Mouse (Mus musculus): ENCODE measurements around the gene Plxnb3. TPM values are rescaled to one million over a fixed set of nuclear protein-coding genes. Genes with fewer than 3 reads are reported as not detected.
"Not testable (repeated sequence)": the region's sequence is repeated elsewhere in the genome, so short reads cannot be mapped to it uniquely, and the experiment has no call there.

Plxnb3 gene
- total RNA-seq (2021), result 1 to 10 TPM; 1.6 to 1.7 TPM

- DNase-seq (ENCODE audit: low spot score), result no peak
- intact Hi-C loops (cut with DNase I), result no loop called here
Measured at GRCm38 (mm10) chrX:73756334-73757140, at the start of gene Plxnb3. Gene Plxnb3 (plus strand): TSS chrX:73757090.

DNA sequence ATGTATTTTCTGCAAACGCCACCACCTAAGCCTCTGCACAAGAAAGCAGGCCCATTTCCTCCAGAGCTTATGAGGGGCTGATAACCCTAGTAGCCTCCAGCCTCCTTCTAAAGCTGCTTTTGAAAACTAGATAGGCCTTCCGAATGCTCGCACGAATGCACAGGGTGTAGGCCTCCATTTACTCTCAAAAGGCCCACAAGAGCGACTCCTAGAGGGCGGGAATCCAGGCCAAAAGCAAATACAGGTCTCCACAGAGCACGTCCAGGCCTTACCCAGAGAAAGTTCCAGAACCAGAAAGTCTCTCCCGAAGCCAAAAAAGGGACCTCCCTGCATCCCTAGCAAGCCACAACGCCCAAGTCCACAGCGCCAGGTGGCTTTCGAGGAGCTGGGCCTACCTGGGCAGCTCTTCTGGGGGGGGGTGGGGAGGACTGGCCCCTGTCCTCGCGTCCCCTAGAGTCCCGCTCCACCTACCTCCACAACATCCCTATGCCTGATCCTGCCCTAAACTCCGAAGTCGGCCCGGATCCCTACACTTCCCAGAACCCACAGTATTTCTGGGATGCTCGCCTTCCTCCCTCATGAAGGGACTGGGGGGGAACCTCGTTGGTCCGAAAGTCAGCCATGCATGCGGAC is 41.3 kb upstream of the Plxnb3 start:
- no peak for DNase-seq (ENCODE audit: low spot score)
- intact Hi-C loops (cut with DNase I), result loop anchor here (5.0 kb wide), 1 partner anchor 72 kb away; the partner anchor contains the start of genes Idh3g and Ssr4

DNA sequence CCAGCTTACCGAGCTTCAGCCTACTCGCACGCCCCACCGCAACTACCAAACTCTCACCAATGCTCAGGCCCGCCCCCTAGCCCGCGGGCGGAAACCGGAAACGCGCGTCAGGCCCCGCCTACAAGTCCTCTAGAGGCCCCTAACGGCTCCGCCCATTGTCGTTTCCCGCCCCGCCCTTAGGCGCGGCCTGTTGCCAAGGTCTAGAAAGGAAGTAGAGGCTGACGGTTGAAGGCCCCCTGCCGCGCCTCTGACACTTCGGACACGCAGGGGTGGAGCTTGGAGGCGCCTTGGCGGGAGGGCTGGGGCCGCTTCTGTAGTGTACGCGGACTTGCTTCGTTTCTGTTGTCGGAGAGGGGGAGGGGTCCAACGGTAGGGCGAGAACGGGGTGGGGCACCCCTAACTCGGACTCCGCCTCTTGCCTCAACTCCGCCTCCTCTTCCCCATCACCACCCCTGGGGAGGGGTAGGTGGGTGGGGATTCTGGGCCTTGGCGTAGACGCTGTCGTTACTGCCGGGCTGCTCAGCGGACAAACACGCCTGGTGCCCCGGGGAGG is 40.7 kb upstream of the Plxnb3 start, which contains the start of the genes Bcap31 and Abcd1:
Gene Bcap31, minus strand, starts transcription at position 67 of the 553 bp plus-strand sequence.
Gene Abcd1, plus strand, starts transcription at position 489 of the 553 bp plus-strand sequence.
- peak; percentile 92 for DNase-seq (ENCODE audit: low spot score)
- intact Hi-C loops (cut with DNase I), result loop anchor here (5.0 kb wide), 1 partner anchor 71 kb away; the partner anchor contains the start of genes Idh3g and Ssr4

- intact Hi-C loops (cut with DNase I), result loop anchor here (5.0 kb wide), 1 partner anchor 70 kb away; the partner anchor contains the start of genes Idh3g and Ssr4
- DNase-seq (ENCODE audit: low spot score), result peak; percentile 4
Measured at GRCm38 (mm10) chrX:73716709-73717545, 40.0 kb upstream of the Plxnb3 start.

GRCm38 (mm10) chrX:73717667-73718066 is 39.2 kb upstream of the Plxnb3 start:
- DNase-seq (ENCODE audit: low spot score), result peak; percentile 11

DNA sequence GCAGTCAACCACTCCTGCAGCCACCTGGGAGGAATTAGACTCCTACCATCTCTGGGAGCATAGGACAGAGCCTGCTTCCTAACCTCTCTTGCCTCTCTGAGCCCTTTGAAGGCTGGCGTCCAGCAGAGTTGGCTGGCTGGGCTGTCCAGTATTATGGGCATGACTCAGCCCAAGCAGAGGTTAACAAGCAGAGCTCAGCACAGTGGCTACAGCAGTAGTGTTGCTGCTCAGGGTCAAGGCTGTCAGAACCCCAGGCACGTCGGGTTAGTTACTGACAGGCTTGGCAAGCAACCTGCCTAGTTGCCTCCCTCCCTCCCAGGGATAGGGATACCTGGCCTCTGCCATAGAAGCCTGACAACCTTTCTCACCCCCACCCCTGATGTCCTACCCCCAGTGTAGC is 38.6 kb upstream of the Plxnb3 start:
- DNase-seq (ENCODE audit: low spot score), result no peak
- intact Hi-C loops (cut with DNase I), result loop anchor here (5.0 kb wide), 1 partner anchor 69 kb away; the partner anchor contains the start of genes Idh3g and Ssr4

More at GRCm38 (mm10) chrX:73717667-73718066, 39.2 kb upstream of the Plxnb3 start:
- intact Hi-C loops (cut with DNase I), result loop anchor here (5.0 kb wide), 1 partner anchor 70 kb away; the partner anchor contains the start of genes Idh3g and Ssr4

DNA sequence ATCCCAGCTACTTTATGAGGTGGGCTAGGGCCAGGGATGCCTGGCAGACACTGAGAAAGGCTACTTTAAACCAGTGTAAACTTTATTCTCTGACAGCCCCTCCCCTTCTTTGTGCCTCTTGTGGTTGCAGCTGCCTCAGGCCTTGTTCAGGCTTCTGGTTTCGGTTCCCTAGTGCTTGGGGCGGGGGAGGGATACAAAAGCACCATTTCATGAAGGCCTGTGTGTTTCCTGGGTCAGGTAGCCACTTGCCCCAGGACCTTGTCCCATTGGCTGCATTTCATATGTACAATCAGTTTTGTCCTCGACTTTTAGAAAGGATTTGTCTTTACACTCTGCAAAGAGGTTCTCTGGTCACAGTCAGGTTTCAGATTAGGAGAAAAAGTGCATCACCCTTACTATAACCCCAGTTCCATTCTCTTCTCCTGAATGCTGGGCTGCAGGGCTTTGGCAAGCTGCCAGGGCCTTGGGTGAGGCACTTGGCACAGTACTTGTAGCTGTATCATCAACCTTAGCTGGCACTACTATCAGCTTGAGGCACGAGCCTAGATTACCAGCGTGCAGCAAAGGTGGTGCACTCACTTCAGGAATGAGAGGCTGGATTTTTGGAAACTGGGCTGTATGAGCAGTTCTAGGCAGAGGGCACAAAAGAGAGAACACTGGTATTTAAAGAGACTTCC is 38.1 kb upstream of the Plxnb3 start:
- intact Hi-C loops (cut with DNase I), result loop anchor here (5.0 kb wide), 1 partner anchor 68 kb away; the partner anchor contains the start of genes Idh3g and Ssr4
- DNase-seq (ENCODE audit: low spot score), result no peak

- intact Hi-C loops (cut with DNase I), result no loop called here
Measured at GRCm38 (mm10) chrX:73730908-73731307, 26.0 kb upstream of the Plxnb3 start.

GRCm38 (mm10) chrX:73738155-73738554 is 18.7 kb upstream of the Plxnb3 start:
- intact Hi-C loops (cut with DNase I), result no loop called here
- no peak for DNase-seq (ENCODE audit: low spot score)

More at GRCm38 (mm10) chrX:73730908-73731307, 26.0 kb upstream of the Plxnb3 start:
- no peak for DNase-seq (ENCODE audit: low spot score)

- no peak for DNase-seq (ENCODE audit: low spot score)
- intact Hi-C loops (cut with DNase I), result no loop called here
Measured at GRCm38 (mm10) chrX:73739151-73739550, 17.7 kb upstream of the Plxnb3 start.

GRCm38 (mm10) chrX:73739841-73740240 is 17.0 kb upstream of the Plxnb3 start:
- intact Hi-C loops (cut with DNase I); DNase-seq (ENCODE audit: low spot score): not testable (repeated sequence)

- no peak for DNase-seq (ENCODE audit: low spot score)
- intact Hi-C loops (cut with DNase I), result no loop called here
Measured at GRCm38 (mm10) chrX:73744774-73745481, 12.0 kb upstream of the Plxnb3 start.

DNA sequence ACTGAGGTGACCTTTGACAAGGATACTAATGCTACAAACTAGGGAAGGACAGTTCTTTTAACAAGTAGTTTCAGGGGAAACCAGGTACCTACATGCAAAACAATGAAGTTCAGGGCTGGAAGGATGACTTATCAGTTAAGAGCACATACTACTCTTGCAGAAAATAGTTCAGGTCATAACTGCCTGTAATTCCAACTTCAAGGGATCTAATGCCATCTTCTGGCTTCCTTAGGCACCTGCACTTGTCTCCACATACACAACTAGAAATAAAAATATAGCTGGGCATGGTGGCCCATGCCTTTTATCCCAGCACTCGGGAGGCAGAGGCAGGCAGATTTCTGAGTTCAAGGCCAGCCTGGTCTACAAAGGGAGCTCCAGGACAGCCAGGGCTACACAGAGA is 7.9 kb upstream of the Plxnb3 start:
- DNase-seq (ENCODE audit: low spot score), result no peak
- intact Hi-C loops (cut with DNase I), result no loop called here

DNA sequence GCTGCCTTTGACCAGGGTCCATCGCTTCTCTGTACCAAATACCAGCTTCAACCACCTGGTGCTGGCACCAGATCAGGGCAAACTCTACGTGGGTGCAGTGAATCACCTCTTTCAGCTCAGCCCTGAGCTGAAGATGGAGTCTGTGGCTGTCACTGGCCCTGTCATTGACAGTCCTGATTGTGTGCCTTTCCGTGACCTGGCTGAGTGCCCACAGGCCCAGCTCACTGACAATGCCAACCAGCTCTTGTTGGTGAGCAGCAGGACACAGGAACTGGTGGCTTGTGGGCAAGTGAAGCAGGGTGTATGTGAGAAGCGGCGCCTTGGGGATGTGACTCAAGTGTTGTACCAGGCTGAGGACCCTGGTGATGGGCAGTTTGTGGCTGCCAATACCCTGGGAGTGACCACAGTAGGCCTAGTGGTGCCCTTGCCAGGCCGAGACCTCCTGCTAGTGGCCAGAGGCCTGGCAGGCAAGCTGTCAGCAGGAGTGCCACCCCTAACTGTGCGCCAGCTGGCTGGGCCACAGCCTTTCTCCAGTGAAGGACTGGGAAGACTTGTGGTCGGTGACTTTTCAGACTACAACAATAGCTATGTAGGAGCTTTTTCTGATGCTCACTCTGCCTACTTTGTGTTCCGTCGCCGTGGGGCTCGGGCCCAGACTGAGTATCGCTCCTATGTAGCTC is 1.9 kb downstream of the Plxnb3 start:
- intact Hi-C loops (cut with DNase I), result no loop called here
- DNase-seq (ENCODE audit: low spot score), result no peak

DNA sequence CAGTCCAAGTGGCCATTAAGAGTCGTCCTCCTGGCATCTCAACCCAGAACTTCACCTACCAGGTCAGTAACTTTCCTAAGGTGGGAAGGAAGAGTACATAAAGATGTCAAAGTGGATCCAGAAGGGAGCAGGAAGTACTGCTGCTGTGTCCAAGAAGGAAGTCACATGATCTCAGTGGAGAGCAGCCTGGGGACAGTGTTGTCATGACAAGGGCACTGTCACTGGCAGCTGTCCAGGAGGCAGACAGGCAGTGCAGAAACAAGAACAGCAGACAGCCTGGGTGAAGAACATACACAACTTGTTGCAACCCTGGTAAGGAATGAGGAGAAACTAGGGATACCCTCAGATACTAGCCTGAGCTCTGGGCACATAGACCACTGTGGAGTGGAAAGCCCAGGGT is 8.4 kb downstream of the Plxnb3 start:
- intact Hi-C loops (cut with DNase I), result no loop called here
- peak; percentile 26 for DNase-seq (ENCODE audit: low spot score)

DNA sequence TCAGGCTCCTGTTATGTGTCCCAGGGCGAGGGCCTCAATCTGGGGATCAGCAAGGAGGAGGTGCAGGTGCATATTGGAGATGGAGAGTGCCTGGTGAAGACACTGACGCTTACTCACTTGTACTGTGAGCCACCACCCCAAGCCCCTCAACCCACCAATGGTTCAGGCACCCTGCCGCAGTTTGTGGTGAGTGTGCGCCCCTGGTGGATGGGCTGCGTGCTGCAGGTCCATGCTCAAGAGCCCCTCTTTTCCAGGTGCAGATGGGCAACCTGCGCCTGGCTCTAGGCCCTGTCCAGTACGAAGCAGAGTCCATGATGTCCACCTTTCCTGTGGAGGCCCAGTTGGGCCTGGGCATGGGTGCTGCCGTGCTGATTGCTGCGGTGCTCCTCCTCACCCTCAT is 10.4 kb downstream of the Plxnb3 start:
- intact Hi-C loops (cut with DNase I), result no loop called here
- no peak for DNase-seq (ENCODE audit: low spot score)

DNA sequence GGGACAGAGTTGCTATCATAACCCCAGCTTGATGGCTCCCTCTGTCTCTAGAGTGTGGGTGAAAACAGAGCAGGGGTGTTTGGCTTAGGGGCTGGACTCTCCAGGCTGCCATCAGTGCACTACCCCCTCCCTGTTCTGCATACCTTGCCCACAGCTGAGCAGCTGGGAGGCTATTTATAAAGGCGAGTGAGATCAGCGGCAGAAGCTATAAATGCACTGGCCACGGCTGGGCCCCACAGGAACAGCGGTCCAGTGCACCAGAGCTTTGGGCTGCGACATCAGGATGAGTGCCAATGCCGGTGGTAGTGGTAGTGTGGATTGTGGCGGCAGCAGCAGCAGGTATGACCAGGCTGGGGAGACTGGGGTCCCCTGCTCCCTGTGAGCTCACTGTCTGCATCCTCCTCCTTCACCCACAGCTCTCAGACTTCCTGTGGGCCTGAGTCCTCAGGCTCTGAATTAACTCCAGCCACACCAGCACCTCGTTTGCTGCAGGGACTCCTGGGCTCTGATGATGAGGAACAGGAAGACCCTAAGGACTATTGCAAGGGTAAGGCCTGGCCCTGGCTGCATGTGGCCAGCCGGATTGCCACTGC is 17.4 kb downstream of the Plxnb3 start, which contains the start of gene Srpk3:
Gene Srpk3, plus strand, starts transcription at position 238 of the 593 bp plus-strand sequence.
- no peak for DNase-seq (ENCODE audit: low spot score)
- intact Hi-C loops (cut with DNase I), result no loop called here
